Mouse (Mus musculus) activated CD4-positive, CD25-positive, alpha-beta regulatory T cell (primary cell): ENCODE measurements around the gene Fhit. TPM values are rescaled to one million over a fixed set of nuclear protein-coding genes. Genes with fewer than 3 reads are reported as not detected.

ENCODE experiments used
- polyA plus RNA-seq, 2 experiments: library from polyadenylated mRNA; unstranded; fragments of 100-300 nt; shearing (Covaris generic); gene quantifications; one replicate each; pipeline ENCODE4 v1.2.1; 2017

The Fhit gene
- polyA plus RNA-seq, result 10 to 100 TPM in 1 of 2 experiments, 1 to 10 TPM in 1; 4.7 to 10.9 TPM

GRCm38 (mm10) chr14:11161751-11162231 lies at the start of gene Fhit:
Gene Fhit, minus strand, starts transcription at chr14:11162035.

Other genes with a start within 250 kb of the Fhit start
- gene Gm3839, start 194.7 kb upstream of the Fhit start, polyA plus RNA-seq, result 1 to 10 TPM; 2.2 to 2.8 TPM